Mouse (Mus musculus): Measurements from ENCODE around the gene Slc25a21. TPM values are rescaled to one million over a fixed set of nuclear protein-coding genes. Genes with fewer than 3 reads are reported as not detected.

Slc25a21 gene
- polyA plus RNA-seq, 1 experiment from 2014 or later: 22.7 TPM

DNA sequence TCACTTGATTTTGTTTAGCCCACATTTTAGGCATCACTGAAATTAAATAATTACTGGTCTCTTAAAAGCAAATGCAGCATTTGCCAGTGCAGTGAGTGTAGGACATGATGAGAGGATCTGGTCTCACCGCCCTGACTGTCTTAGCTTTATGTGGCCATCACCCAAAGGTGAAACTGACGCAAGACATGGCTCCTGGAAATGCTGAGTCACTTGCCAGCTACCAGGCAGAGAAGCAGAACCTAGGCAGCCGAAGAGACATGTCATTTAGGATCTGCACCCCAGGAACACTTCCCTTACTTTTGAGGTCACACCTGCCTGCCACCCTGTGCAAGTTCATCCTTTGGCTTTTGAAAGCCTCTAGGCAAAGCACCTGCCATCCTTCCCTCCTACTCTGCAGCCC is 180.4 kb downstream of the Slc25a21 start:
- Histone ChIP-seq H3K4me2 (no peak overlapping the region), H3K9ac (no peak overlapping the region), H3K27ac (replicated peaks) (no peak overlapping the region), H3K4me3 (replicated peaks) (no peak overlapping the region), H3K36me3 (replicated peaks) (no peaks in the 10 kb centered on the region), H3K27me3 (no peaks in the 10 kb centered on the region), H3K9me3 (replicated peaks) (no peaks in the 10 kb centered on the region), H3K4me1 (replicated peaks) (0 out of 2 replicates have a peak, but pooled peaks cover 2% of the 10 kb centered on the region)
- ATAC-seq (ENCODE audit: insufficient read depth): no peak
- 46% methylated on average over 3 of the region's 3 CpGs for WGBS (ENCODE audit: insufficient replicate concordance)

GRCm38 (mm10) chr12:57016324-57016723 is 180.9 kb downstream of the Slc25a21 start:
- Histone ChIP-seq H3K36me3 (replicated peaks) (no peaks in the 10 kb centered on the region), H3K27me3 (no peaks in the 10 kb centered on the region), H3K4me1 (replicated peaks) (0 out of 2 replicates have a peak, but pooled peaks cover 2% of the 10 kb centered on the region), H3K4me2 (no peak overlapping the region), H3K9ac (no peak overlapping the region), H3K4me3 (replicated peaks) (no peak overlapping the region), H3K27ac (replicated peaks) (no peak overlapping the region), H3K9me3 (replicated peaks) (no peaks in the 10 kb centered on the region)
- WGBS (ENCODE audit: insufficient replicate concordance): 77% methylated on average over 3 of the region's 3 CpGs
- ATAC-seq (ENCODE audit: insufficient read depth): no peak

DNA sequence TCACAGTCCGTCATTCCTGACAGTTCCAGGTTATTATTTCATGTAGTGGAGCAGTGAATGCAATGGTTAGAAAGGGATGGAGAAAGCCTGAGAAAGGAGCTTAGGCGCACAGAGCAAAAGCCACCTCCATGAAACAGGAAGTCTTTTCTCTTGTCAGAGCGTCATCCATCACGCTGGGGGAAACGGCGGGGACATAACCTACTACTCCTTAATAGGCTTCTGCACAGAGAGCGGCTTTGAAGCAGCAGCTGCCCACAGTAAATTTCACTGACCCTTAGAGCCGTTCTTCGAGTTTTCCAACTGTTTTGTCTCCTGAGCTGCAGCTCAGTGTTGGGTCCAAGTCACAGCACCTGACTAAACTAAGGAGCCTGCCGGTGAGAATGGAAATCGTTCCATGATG is 188.3 kb downstream of the Slc25a21 start:
- H3K36me3 ChIP-seq (replicated peaks): no peaks in the 10 kb centered on the region
- H3K27me3 ChIP-seq: no peaks in the 10 kb centered on the region
- no peaks in the 10 kb centered on the region for H3K4me1 ChIP-seq (replicated peaks)
- WGBS (ENCODE audit: insufficient replicate concordance): 35% methylated on average over 11 of the region's 11 CpGs
- no peak overlapping the region for H3K4me2 ChIP-seq
- no peak overlapping the region for H3K9ac ChIP-seq
- no peak overlapping the region for H3K4me3 ChIP-seq (replicated peaks)
- H3K27ac ChIP-seq (replicated peaks): no peak overlapping the region
- H3K9me3 ChIP-seq (replicated peaks): no peaks in the 10 kb centered on the region
- no peak for ATAC-seq (ENCODE audit: insufficient read depth)

GRCm38 (mm10) chr12:56986049-56986448 is 211.2 kb downstream of the Slc25a21 start:
- Histone ChIP-seq H3K9ac (no peak overlapping the region), H3K4me2 (no peak overlapping the region), H3K9me3 (replicated peaks) (no peaks in the 10 kb centered on the region), H3K27me3 (no peaks in the 10 kb centered on the region), H3K36me3 (replicated peaks) (no peaks in the 10 kb centered on the region), H3K27ac (replicated peaks) (no peak overlapping the region), H3K4me3 (replicated peaks) (no peak overlapping the region), H3K4me1 (replicated peaks) (no peaks in the 10 kb centered on the region)
- WGBS (ENCODE audit: insufficient replicate concordance): 7% methylated on average over 5 of the region's 5 CpGs
- ATAC-seq (ENCODE audit: insufficient read depth): no peak

DNA sequence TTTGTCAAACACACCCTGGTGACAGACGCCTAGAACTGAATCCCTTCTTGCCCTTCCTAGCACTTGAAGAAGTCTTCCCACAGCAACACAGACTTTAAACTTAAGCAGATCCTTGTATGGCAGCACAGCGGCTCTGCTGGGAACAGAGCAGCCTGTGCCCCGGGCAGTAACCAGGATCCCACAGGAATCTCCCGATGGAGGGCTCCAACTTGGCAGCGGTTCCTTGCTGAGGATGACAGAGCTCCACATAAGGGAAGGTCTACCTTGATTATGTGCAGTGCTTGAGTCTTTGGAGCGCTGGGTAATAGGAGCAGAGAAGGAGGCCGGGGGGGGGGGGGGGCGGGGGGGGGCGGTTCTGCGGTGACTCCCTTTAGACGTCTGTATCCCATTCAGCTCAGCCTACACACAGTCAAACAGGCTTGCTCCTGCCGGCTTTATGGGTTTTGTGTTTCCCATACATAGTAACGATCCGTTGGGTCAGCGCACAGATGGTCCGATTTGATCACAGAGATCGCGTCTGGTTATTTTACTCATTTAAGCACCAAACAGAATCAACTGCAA is 215.1 kb downstream of the Slc25a21 start:
- 70% methylated on average over 17 of the region's 18 CpGs for WGBS (ENCODE audit: insufficient replicate concordance)
- no peak for ATAC-seq (ENCODE audit: insufficient read depth)
- H3K27ac ChIP-seq (replicated peaks): no peak overlapping the region
- no peak overlapping the region for H3K4me3 ChIP-seq (replicated peaks)
- no peaks in the 10 kb centered on the region for H3K4me1 ChIP-seq (replicated peaks)
- no peak overlapping the region for H3K4me2 ChIP-seq
- no peak overlapping the region for H3K9ac ChIP-seq
- no peaks in the 10 kb centered on the region for H3K9me3 ChIP-seq (replicated peaks)
- no peaks in the 10 kb centered on the region for H3K27me3 ChIP-seq
- H3K36me3 ChIP-seq (replicated peaks): no peaks in the 10 kb centered on the region

DNA sequence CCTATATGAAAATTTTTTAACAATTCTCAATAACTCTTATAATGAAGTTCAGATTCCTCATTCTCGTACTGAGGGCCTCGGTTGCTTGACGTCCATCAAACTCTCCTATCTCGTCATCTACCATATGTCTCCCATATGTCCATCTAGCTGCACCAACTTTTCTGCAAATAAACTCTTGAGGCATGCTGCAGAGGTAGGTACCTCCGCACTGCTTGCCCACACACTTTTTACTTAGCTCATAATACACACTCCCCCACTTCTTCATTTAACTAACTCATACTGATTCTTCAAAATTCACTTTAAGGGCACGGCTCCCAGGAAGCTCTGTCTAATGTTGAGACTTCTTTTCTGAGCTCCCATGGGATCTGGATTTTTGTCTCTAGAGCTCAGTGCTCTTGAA is 222.0 kb downstream of the Slc25a21 start:
- Histone ChIP-seq H3K36me3 (replicated peaks) (no peaks in the 10 kb centered on the region), H3K9me3 (replicated peaks) (no peaks in the 10 kb centered on the region), H3K4me2 (no peak overlapping the region), H3K27me3 (no peaks in the 10 kb centered on the region), H3K27ac (replicated peaks) (no peak overlapping the region), H3K4me3 (replicated peaks) (no peak overlapping the region), H3K4me1 (replicated peaks) (no peaks in the 10 kb centered on the region), H3K9ac (no peak overlapping the region)
- WGBS (ENCODE audit: insufficient replicate concordance): 85% methylated on average over 6 of the region's 6 CpGs
- no peak for ATAC-seq (ENCODE audit: insufficient read depth)

GRCm38 (mm10) chr12:56963236-56963635 is 234.0 kb downstream of the Slc25a21 start:
- Histone ChIP-seq H3K9ac (no peak overlapping the region), H3K4me2 (no peak overlapping the region), H3K4me3 (replicated peaks) (no peak overlapping the region), H3K4me1 (replicated peaks) (no peaks in the 10 kb centered on the region), H3K9me3 (replicated peaks) (no peaks in the 10 kb centered on the region; the same call in 1 of the 2 replicates), H3K27me3 (no peaks in the 10 kb centered on the region), H3K27ac (replicated peaks) (no peak overlapping the region), H3K36me3 (replicated peaks) (no peaks in the 10 kb centered on the region)
- ATAC-seq (ENCODE audit: insufficient read depth): no peak
- 67% methylated on average over 4 of the region's 4 CpGs for WGBS (ENCODE audit: insufficient replicate concordance)

GRCm38 (mm10) chr12:56959230-56960051 is 237.8 kb downstream of the Slc25a21 start:
- no peak for ATAC-seq (ENCODE audit: insufficient read depth)
- no peak overlapping the region for H3K4me3 ChIP-seq (replicated peaks)

GRCm38 (mm10) chr12:56958244-56958643 is 239.0 kb downstream of the Slc25a21 start:
- Histone ChIP-seq H3K4me3 (replicated peaks) (no peak overlapping the region), H3K27ac (replicated peaks) (no peak overlapping the region), H3K27me3 (no peaks in the 10 kb centered on the region), H3K36me3 (replicated peaks) (no peaks in the 10 kb centered on the region), H3K4me2 (no peak overlapping the region), H3K4me1 (replicated peaks) (no peaks in the 10 kb centered on the region), H3K9me3 (replicated peaks) (no peaks in the 10 kb centered on the region), H3K9ac (no peak overlapping the region)
- WGBS (ENCODE audit: insufficient replicate concordance): 75% methylated on average over 11 of the region's 11 CpGs
- ATAC-seq (ENCODE audit: insufficient read depth): no peak

More at GRCm38 (mm10) chr12:56959230-56960051, 237.8 kb downstream of the Slc25a21 start:
- no peaks in the 10 kb centered on the region for H3K36me3 ChIP-seq (replicated peaks)
- WGBS (ENCODE audit: insufficient replicate concordance): 64% methylated on average over 9 of the region's 9 CpGs
- H3K4me2 ChIP-seq: no peak overlapping the region
- no peaks in the 10 kb centered on the region for H3K9me3 ChIP-seq (replicated peaks)
- H3K27me3 ChIP-seq: no peaks in the 10 kb centered on the region
- H3K4me1 ChIP-seq (replicated peaks): no peaks in the 10 kb centered on the region
- no peak overlapping the region for H3K27ac ChIP-seq (replicated peaks)
- H3K9ac ChIP-seq: no peak overlapping the region

- Histone ChIP-seq H3K27me3 (no peaks in the 10 kb centered on the region), H3K4me1 (replicated peaks) (no peaks in the 10 kb centered on the region), H3K27ac (replicated peaks) (no peak overlapping the region), H3K4me3 (replicated peaks) (no peak overlapping the region), H3K4me2 (no peak overlapping the region), H3K36me3 (replicated peaks) (no peaks in the 10 kb centered on the region), H3K9ac (no peak overlapping the region), H3K9me3 (replicated peaks) (no peaks in the 10 kb centered on the region)
- 62% methylated on average over 11 of the region's 11 CpGs for WGBS (ENCODE audit: insufficient replicate concordance)
- no peak for ATAC-seq (ENCODE audit: insufficient read depth)
Measured at GRCm38 (mm10) chr12:56951749-56952657, 245.3 kb downstream of the Slc25a21 start.

GRCm38 (mm10) chr12:56944265-56944664 is 253.0 kb downstream of the Slc25a21 start:
- 71% methylated on average over 1 of the region's 1 CpGs for WGBS (ENCODE audit: insufficient replicate concordance)
- Histone ChIP-seq H3K27ac (replicated peaks) (no peak overlapping the region), H3K9ac (no peak overlapping the region), H3K4me3 (replicated peaks) (no peak overlapping the region), H3K4me2 (no peak overlapping the region), H3K9me3 (replicated peaks) (no peaks in the 10 kb centered on the region), H3K27me3 (no peaks in the 10 kb centered on the region), H3K36me3 (replicated peaks) (no peaks in the 10 kb centered on the region), H3K4me1 (replicated peaks) (no peaks in the 10 kb centered on the region)
- ATAC-seq (ENCODE audit: insufficient read depth): no peak

All from liver, embryonic 15.5 days (tissue).